In the genomic region with DNA sequence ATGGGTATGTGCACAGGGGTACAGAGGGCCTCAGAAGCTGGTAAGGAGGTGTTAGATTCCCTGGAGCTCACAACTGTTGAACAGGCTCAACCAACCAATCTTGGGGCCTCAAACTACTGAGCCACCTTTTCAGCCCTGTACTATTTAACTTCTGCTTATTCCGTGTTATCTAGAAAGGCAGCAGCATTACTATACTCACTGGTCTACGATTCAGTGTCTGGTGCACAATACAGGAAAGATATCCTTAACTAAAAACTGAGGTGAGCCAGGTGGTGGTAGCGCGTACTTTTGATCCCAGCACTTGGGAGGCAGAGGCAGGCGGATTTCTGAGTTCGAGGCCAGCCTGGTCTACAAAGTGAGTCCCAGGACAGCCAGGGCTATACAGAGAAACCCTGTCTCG, we compare ENCODE assay signal across 16 mouse cellular contexts.
"Had no signal": no experiment of that assay in that cellular context is flagged by ENCODE, and none has a peak within 500 bp of the region (broad histone marks: within the 10 kb centered on the region; RNA-seq: fewer than 3 reads in every experiment).

No protein-coding gene starts in this region.

- DNase-seq: retina, postnatal 1 day; right cerebral cortex, adult 18-20 months; right cerebral cortex, postnatal 14 days; right cerebral cortex, postnatal 25 days; right cerebral cortex, postnatal 4 days; spleen, adult 18-20 months; thymus, adult 18-20 months; thymus, adult 2 months; thymus, postnatal 14 days; thymus, postnatal 25 days; thymus, postnatal 36 days; thymus, postnatal 4 days had no signal

- H3K9me3 ChIP-seq: neural tube, embryonic 13.5 days; neural tube, embryonic 15.5 days; stomach, embryonic 15.5 days had no signal

- H3K9ac ChIP-seq: neural tube, embryonic 13.5 days; neural tube, embryonic 15.5 days; stomach, embryonic 15.5 days had no signal

- H3K27me3 ChIP-seq: neural tube, embryonic 13.5 days; neural tube, embryonic 15.5 days; stomach, embryonic 15.5 days had no signal

- H3K4me2 ChIP-seq: neural tube, embryonic 13.5 days; neural tube, embryonic 15.5 days; stomach, embryonic 15.5 days had no signal

- H3K4me3 ChIP-seq: neural tube, embryonic 13.5 days; neural tube, embryonic 15.5 days; stomach, embryonic 15.5 days had no signal

- H3K4me1 ChIP-seq: neural tube, embryonic 13.5 days; neural tube, embryonic 15.5 days; stomach, embryonic 15.5 days had no signal

- H3K27ac ChIP-seq: neural tube, embryonic 13.5 days; neural tube, embryonic 15.5 days; stomach, embryonic 15.5 days; stomach, postnatal 0 days had no signal
